Mouse (Mus musculus) gastrocnemius, adult 8-10 months (tissue): ENCODE measurements around the gene Hpca. TPM values are rescaled to one million over a fixed set of nuclear protein-coding genes. Genes with fewer than 3 reads are reported as not detected.

ENCODE experiments used
- DNase-seq, 2 experiments: peaks; one replicate each; pipeline ENCODE4 v3.0.0; 2022; ENCODE audit warnings: low spot score in 2 of 2
- total RNA-seq, 4 experiments: library from RNA; stranded (reverse); gene quantifications; 2 replicates each; pipeline ENCODE4 v1.2.4; 2022

Hpca gene
- total RNA-seq, 4 experiments from 2014 or later: not detected

DNA sequence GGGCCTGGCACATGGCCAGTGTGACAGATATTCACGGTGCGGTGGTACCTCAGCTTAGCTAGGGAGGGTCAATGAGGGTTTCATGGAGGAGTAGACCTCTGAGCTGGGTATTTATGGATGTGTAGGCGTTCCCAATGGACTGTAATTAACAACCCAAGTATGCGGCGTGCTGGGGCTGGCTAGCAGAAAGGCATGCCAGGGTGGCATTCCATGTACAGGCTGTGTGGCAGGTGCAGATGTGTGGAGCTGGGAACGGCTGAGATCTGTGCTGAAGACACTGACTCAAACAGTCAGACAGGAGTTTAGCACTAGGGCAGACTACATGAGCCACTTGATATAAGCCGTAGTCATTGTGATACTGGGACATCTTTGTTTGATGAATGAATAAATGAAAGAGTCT is 13.2 kb downstream of the Hpca start:
- no peak for DNase-seq

DNA sequence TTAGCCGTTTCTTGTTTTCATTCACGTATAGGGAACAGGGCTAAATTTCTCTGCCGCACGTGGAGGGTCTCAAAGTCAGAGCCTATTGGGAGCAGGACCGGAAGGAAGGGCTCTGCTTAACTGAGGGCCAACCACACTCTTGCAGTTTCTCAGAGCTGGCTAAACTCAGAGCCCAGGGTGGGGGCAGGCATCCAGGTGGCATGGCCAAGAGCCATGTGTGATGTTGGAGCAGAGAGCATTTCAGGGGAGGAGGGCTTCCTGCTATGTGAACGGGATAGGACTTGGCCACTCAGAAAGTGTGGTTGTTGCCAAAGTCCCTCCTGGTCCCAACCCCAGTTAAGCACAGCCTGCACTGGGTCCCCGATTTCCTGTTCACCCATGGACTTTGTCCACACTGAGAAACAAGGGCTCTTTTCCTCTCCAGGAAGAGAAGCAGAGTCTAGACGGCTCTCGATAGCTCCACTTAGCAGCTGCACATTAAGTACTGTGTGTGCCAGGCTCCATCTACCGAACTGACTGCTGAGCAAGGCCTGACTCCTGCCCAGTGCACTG is 14.4 kb downstream of the Hpca start:
- no peak for DNase-seq

DNA sequence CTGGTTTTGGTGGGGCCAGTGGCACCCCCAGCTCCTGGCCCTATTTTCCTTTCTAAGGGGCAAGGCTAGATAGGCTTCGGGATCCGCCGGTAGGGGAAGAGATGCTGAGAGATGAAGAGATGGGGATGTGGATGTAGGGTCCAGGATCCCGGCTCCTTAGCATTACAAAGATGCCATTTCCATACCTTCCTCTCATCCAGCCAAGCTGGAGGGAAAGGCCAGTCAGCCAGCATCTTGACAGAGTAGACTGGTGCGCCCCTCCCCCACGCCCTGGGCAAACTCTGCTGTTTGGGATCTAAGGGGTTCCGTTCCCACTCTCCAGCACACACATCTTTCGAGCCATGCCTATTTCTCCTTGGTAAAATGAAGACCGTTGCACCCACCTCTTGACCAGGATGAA is 15.8 kb downstream of the Hpca start:
- no peak for DNase-seq

DNA sequence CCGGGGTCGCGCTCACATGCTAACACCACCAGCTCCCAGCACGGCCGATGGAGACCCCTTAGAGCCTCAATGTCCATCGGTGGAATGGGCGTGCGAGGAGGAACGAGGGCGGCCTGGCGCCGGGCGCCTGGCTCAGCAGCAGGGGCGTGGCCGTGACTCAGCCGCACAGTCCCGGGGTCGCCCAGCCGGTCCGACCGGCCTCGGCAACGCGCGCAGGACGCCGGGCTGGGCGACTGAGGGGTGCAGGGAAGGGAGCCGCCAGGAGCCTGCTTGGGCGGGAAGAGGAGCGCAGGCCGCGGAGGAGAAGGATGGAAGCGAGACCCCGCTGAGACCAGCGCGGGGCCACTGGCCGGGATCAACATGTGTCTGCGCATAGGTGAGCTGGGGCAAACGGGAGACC is 16.5 kb downstream of the Hpca start, which contains the start of gene Tmem54:
Gene Tmem54 (plus strand): TSS at position 193 of the 400 bp plus-strand sequence.
- no peak for DNase-seq

DNA sequence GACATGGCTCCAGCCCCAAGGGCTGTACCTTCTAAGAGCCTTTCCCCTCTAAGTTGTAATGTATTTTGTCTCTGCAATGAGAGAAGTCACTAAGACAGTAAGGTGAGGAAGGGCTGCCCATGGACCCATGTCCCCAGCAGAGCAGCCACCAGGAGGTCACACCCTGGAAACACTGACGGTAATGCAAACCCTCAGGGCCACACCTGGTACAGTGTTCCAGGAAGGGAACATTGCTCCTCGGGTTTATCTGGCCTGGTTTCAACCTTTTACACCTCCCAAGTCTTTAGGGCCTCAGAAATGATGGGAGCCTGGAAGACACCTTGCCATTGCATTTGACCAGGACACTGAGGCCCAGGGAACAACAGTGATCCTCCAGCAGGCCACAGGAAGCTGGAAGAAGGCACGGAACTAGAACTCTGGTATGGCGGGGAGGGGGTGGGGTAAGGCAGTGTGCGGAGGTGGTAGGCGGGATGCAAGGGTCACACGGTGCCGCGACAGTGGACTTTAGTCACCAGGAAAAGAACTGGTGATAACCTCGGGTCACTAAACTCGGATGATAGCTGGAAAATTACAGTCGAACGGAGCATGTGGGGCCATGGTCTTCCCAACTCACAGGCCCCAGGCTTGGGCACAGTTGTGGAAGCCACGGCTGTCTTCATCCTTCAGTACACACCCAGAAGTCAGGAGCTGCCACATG is 19.6 kb downstream of the Hpca start:
- DNase-seq: no peak

DNA sequence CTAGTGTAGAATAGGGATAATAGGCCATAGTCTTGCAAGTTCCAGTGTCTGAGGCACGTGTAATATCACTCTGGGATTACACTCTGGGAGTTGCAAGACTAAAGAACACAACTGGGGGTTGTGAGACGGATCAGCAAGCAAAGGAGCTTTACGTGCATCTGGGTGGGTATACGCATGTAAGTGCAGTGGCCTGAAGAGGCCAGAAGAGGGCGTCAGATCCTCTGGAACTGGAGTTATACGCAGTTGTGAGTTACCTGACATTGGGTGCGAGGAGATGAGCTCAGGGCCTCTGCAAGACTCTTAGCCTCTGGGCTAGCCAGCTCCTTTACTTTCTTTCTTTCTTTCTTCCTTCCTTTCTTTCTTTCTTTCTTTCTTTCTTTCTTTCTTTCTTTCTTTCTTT is 24.8 kb downstream of the Hpca start:
- no peak for DNase-seq

DNA sequence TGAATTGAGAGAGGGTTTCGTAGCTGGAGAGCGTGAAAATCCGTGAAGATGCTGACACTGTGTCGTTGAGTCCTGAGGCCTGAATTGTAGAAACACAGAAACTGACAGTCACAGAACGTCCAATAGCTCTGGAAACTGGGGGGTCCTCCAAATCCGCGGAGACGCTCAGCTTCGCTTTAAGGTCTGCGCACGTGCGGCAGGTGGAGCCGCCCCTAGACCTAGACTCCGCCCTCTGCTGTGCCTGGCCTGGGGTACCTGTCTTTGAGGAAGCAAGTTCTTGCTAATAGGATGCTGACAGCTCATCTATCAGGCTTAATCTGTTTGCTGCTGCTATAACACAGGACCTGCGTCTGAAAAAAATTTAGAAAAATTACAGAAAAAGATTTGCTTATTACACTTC is 26.6 kb downstream of the Hpca start:
- DNase-seq: no peak

DNA sequence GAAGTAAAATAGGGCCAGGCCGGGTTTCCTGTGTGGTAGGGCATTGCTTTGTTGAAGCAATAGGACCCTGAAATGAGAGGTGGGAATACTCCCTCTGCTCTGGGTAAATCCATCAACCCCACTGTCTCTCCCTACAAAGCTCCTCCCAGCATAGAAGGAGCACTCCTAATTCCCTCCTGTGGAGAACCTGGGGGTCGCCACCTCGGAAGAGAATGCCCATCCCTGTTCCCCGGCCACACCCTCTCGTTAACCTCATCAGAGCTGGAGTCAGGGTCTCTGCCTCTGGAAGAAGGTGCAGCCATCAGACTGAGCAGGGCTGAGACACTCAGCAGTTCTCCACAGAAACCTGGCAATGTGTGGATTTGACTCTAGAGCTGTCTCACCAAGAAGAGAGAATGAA is 34.0 kb downstream of the Hpca start:
- DNase-seq: no peak

DNA sequence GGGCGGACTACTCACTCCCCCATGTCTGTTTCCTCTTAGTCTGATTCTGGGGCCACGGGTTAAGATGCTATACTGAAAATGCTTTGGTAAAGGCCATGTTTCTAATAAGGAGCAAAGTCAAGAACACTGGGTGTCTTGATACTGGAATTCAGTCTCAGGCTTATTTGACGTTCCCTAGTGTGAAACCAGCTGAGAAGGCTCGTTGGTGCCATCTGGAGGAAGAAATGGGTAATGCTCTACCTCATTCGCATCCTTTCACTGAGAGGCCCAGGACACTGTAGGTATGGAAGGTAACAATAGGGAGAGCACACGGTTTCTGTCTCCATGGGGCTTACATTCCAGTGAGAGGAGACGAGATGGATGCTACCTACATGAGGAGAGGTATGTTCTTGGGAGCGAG is 35.8 kb downstream of the Hpca start:
- DNase-seq: peak; percentile 38 to 57

DNA sequence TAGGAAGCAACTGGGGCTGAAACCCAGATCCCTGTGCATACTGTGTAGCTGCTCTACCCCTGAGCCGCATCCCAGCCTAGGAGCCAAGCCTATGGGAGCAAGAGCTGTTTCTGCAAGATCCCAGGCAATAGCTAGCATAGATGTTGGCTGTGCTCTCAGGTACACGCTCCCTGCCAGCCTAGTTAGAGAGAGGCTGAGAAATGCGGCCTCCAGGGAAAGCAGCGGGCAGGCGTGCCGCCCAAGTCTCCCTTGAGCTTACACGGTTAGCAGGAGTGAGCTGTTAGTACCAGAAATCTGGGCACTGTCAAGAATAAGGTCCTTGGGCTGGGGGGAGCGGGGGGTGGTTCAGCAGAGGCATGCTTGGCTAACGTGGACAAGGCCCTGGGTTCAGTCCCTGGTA is 36.9 kb downstream of the Hpca start:
- DNase-seq: no peak

DNA sequence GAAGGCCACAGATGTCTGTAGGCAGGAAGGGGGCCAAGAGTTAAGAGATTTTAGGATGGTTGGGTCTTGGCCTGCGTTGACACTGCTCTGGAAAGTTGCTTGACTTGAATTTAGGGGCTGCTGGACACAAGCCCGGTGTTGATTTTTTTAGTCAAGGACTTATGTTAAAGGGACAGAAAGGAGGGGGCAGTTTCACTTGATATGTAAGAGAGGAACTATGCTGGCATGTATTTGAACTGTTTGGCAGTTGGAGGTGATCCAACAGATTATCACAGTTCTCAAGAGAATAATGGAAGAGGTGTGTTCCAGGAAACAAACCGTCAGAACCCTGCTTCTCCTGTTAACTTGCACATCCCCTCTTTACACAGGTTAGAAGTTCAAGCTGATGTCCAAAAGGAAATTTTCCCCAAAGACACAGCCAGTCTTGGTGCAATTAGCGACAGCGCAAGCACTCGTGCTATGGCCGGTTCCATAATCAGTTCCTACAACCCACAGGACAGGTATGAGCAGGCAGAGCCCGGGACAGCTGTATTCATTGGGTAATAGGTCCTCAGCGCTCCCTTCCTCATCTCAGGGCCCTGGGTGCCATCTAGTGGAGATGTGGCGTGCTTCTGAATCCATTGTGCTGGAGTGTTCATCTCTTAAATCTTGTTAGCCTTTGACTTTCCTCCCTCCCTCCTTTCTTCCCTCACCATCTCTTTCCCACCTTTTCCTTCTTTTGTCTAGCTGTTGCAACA is 39.3 kb downstream of the Hpca start:
- DNase-seq: peak; percentile 38

DNA sequence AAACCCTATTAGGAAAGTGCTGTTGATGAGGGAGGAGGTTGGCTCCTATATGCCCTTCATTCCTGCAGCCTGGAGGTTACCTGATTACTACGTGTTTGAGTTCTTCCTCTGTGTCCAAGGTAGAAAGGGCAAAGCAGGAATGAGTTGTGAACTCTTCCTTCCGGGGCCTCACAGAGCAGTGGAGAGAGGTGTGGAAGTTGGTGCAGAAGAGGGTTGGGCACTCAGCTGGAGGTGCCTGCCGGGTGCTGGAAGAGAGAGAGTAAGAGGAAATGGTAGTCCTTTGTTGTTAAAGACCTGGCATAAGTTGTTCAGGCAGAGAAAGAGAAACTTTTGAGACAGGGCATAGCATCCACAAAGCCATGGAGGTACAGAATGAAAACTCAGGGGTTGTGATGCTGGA is 39.9 kb downstream of the Hpca start:
- no peak for DNase-seq

DNA sequence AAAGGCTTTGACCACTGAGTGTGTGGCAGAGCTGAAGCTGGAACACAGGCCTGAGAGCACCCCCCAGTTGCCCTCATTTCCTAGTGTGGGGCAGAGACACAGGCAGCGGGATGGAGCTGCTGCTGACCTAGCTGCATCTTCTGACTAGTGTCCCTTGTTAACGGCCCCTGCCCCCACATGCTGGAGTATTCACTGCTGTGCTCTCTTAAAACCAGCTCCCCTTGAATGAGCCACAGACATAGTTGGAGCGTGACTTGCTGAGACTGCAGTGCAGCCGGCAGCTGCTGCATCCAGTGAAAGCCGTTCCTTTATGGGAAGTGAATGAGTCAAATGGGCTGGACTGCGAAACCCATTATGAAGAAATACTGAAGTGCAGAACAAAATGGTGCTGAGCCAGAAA is 40.3 kb downstream of the Hpca start:
- no peak for DNase-seq

DNA sequence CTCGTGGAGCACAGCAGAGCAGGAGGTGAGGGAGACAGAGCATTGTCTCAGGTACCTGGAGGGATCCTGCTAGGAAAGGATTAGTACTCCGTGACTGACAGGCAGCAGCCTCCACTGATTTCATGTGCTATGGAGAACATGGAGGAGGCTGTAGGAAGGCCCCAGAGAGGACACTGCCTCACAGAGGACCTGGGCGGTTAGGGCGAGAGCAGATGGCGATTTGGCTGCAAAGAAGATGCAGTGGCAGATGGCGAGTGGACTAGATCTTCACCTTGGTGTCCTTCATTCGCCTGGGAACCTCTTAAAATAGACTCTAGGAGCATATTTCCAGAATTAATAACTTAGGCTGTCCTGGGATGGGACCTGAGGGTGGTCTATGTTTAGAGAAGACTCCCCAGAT is 40.8 kb downstream of the Hpca start:
- DNase-seq: no peak

DNA sequence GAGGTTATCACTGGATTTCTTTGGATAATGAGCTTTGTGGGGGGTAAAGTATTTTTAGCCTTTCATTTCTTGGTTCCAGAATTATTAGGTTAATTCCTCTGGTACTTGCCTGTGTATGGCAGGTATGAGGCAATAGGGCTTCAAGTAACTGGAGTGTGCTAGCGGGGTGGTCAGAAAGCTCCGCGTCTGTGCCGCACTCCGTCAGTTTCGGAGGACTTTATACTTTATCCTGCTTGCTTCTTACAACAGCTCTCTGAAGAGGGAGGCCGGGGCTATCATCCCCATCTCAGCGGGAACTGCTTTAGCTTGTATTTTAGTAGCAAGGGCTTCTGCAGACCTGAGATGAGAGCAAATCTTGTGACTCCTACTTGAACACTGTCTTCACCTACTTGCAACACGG is 42.7 kb downstream of the Hpca start:
- DNase-seq: no peak

DNA sequence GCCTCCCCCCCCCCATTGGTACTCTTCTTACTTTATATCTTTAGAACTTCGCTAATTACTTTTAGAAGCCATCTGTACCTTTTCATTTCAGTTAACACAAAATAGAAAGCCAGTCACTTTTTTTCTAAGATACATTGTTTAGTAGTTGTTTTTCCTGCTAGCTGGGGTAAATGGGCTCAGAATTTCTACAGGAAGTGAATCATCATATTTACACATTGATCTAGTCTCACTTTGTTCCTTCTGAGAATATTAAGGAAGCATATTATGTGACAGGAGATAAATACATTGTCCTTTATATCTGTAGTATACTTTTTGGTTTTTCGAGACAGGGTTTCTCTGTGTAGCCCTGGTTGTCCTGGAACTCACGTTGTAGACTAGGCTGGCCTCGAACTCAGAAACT is 53.0 kb downstream of the Hpca start:
- DNase-seq: no peak

DNA sequence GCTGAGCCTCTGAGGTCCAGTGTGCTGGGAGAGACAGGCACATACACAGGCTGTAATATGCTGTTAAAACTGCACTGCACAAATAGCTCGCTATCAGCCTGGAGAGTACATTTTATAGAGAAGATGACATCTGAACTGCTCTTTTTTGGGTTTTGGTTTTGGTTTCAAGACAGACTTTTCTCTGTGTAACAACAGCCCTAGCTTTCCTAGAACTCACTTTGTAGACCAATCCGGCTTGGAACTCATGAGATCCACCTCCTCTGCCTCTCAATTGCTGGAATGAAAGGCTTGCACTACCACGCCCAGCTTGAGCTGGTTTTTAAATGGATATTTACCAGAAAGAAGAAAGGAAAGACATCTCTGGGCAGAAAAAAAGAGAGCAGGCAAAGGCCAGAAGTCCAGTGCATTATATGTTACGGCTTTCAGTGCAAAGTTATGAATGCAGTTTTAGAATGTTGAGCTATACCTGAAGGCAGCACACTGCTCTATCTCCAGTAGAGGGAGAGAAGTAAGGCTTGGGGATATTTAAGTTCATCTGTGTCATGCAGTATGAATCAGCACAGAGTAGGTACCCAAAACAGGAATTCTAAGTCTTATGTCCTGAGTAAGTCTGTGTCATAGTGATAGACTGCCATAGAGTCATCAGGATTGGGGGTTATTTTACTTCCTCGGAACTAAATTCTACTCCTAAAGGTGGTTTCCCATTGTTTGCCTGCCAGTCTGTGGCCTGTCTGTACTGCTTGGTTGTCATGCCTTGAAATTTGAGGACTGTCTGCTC is 54.0 kb downstream of the Hpca start:
- DNase-seq: no peak

DNA sequence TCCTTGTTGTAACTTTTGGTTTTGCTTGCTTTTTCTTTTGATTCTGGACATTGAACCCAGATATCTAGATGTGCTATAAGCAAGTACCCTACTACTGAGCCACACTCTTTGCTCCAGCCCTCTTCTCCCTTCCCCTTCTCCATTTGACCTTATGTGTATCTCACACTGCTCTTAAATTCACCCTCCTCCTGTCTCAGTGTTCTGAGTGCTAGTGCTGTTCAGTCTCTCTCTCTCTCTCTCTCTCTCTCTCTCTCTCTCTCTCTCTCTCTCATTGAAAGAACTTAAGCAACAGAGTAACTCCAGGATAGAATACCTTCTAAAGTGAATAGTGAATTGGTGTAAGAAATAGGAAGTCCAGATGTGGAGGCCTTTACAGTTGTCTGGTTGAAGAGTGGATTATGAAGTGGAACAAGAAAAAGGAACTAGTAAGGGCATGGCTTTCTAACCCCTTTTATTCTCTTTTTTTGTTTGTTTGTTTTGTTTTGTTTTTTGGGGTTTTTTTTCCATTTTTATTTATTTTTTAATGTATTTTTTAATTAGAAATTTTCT is 56.1 kb downstream of the Hpca start:
- no peak for DNase-seq

DNA sequence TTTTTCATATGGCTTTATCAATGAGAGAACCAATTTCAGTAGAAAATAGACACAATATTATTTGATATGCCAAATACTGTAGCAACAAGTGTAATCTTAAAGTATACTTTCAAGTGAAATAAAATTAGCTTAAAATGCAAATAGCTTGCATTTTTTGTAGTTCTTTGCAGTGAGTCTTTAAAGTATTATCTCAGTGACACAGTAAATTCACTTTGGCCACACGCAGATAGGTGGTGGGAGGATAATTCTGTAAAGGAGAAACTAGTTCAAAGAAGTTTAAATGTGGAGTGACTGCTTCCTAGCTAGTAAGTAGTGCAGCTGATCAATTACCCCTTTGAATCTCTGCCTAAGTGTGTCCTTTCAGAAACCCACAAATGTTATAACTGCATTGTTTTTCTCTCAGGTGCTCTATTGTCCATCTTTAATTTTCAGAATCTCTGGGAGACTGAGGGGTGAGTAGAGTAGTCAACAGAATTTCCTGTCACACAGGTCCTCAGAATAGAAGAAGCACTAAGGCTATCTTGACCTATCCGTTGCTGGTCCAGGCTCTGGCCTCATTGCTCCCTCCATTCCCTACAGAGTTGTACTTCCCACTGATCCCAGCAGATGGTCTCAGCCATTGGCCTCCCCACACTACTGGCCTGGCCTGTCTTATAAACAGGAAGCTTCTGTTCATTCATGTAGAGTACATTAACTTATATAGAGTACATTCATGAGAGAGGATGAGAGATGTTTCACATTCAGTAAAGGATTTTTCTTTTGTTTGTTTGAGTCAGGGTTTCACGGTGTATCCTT is 59.4 kb downstream of the Hpca start:
- no peak for DNase-seq
